Mouse (Mus musculus) stomach, embryonic 16.5 days (tissue): ENCODE measurements around the gene Adrb1. TPM values are rescaled to one million over a fixed set of nuclear protein-coding genes. Genes with fewer than 3 reads are reported as not detected.

Source experiments
- ATAC-seq: fragments of 200-750 bp; cut with Nextera tagmentation; 2 replicates; pipeline ENCODE4 v1.8.0; 2017; ENCODE audit warnings: moderate number of reproducible peaks, moderate TSS enrichment; ENCODE audit not compliant: insufficient read depth, low FRiP score
- H3K27ac ChIP-seq: fragments of 300-500 bp; sonication (generic); 2 replicates; pipeline ENCODE4 v1.5.1; 2014; ENCODE audit warnings: low read length
- H3K27me3 ChIP-seq: fragments of 300-500 bp; sonication (generic); 2 replicates; pipeline ENCODE4 v1.6.1; 2014; ENCODE audit warnings: low read length, control low read depth, mixed read lengths; ENCODE audit not compliant: control insufficient read depth, insufficient read depth
- H3K36me3 ChIP-seq: fragments of 300-500 bp; sonication (generic); 2 replicates; pipeline ENCODE4 v1.6.1; 2014; ENCODE audit warnings: low read length; ENCODE audit not compliant: control insufficient read depth, insufficient read depth
- H3K4me1 ChIP-seq: fragments of 300-500 bp; sonication (generic); 2 replicates; pipeline ENCODE4 v1.6.1; 2014; ENCODE audit warnings: low read length, control low read depth, mixed read lengths; ENCODE audit not compliant: control insufficient read depth, insufficient read depth
- H3K4me2 ChIP-seq: fragments of 300-500 bp; sonication (generic); 2 replicates; pipeline ENCODE4 v1.6.1; 2014; ENCODE audit warnings: low read depth, low read length, mixed read lengths
- H3K4me3 ChIP-seq: fragments of 300-500 bp; sonication (generic); replicated peaks from 2 replicates; pipeline ENCODE4 v1.5.1; 2014; ENCODE audit warnings: mild to moderate bottlenecking, low read length
- H3K9ac ChIP-seq: fragments of 300-500 bp; sonication (generic); 2 replicates; pipeline ENCODE4 v1.6.1; 2014; ENCODE audit warnings: low read length
- H3K9me3 ChIP-seq: fragments of 300-500 bp; sonication (generic); replicated peaks from 2 replicates; pipeline ENCODE4 v1.6.1; 2016; ENCODE audit warnings: low read length, control low read depth; ENCODE audit not compliant: control insufficient read depth
- WGBS: fragments of 180-500 bp; shearing (Covaris S2); extraction: QIAGEN DNeasy Blood & Tissue Kit; methylation state at CpG from one replicate; pipeline ENCODE4 v1.1.7; 2014; 5-methylcytosine and 5-hydroxymethylcytosine counted together
- polyA plus RNA-seq: library from polyadenylated mRNA; unstranded; fragments of >200 nt; fragmentation: Nextera tagmentation; extraction: Ambion mirVana; gene quantifications from 2 replicates; pipeline ENCODE4 v1.2.1, GENCODE M21; 2015

Adrb1 gene
- polyA plus RNA-seq, 1 experiment from 2014 or later, result 0.34 TPM

DNA sequence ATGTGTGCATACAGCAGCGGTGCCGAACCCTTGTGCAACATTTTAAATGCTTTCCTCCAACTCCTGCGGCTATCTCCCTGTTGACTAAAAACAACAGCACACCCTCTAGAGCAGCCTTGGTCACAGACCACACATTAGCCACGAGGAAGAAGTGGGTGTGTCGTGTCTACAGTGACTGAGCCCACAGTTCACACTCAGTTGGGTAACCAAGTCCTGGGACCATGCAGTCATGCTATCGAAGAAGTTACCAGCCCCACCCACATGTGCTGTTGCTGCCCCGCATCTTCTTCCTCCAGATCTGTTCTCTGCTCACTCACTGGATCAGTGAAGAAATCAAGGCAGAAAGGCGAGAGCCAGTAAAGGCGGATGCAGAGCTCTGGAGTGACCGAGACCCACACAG, 34.4 kb downstream of the Adrb1 start:
- H3K4me2 ChIP-seq, result no peak overlapping the region
- no peaks in the 10 kb centered on the region for H3K9me3 ChIP-seq
- no peaks in the 10 kb centered on the region for H3K4me1 ChIP-seq
- 80% methylated on average over 10 of the region's 10 CpGs for WGBS
- no peak for ATAC-seq
- H3K27ac ChIP-seq, result no peak overlapping the region
- no peak overlapping the region for H3K9ac ChIP-seq
- no peaks in the 10 kb centered on the region for H3K27me3 ChIP-seq
- H3K36me3 ChIP-seq, result no peaks in the 10 kb centered on the region
- no peak overlapping the region for H3K4me3 ChIP-seq

DNA sequence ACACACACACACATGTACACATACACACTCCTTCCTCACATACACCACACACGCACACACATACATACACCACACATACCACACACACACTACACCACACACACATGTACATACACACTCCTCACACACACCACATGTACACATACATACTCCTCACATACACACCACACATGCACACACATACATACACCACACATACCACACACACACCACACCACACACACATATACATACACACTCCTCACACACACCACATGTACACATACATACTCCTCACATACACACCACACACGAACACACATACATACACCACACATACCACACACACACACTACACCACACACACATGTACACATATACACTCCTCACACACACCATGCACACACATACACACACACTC, 36.3 kb downstream of the Adrb1 start:
- H3K27ac ChIP-seq, result no peak overlapping the region
- H3K9me3 ChIP-seq, result no peaks in the 10 kb centered on the region
- WGBS, result 92% methylated on average over 2 of the region's 2 CpGs
- no peak overlapping the region for H3K4me3 ChIP-seq
- ATAC-seq, result no peak
- H3K4me1 ChIP-seq, result no peaks in the 10 kb centered on the region
- H3K4me2 ChIP-seq, result no peak overlapping the region
- H3K9ac ChIP-seq, result no peak overlapping the region
- H3K36me3 ChIP-seq, result no peaks in the 10 kb centered on the region
- H3K27me3 ChIP-seq, result no peaks in the 10 kb centered on the region

DNA sequence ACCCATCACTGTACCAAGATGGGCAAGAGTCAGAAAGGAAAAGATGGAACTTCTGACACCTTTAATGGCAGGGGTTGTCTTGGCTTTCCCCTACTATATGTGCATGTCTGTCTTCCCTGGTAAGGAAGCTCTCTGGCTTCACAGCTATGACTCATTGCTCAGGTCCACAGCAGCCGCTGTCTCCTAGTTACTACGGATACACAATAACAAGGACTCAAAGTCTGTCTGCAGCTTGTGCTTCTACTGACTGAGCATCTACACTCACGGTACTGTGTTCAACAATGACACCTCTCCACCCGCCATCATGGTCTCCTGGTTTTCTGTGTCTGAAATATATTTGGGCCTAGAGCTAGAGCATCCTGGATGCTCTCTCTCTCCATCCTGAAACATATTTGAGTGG, 37.7 kb downstream of the Adrb1 start:
- Histone ChIP-seq H3K4me2 (no peak overlapping the region), H3K4me3 (no peak overlapping the region), H3K4me1 (no peaks in the 10 kb centered on the region), H3K27me3 (no peaks in the 10 kb centered on the region), H3K9me3 (no peaks in the 10 kb centered on the region), H3K9ac (no peak overlapping the region), H3K36me3 (no peaks in the 10 kb centered on the region), H3K27ac (no peak overlapping the region)
- no peak for ATAC-seq
- WGBS, result 75% methylated on average over 4 of the region's 4 CpGs

DNA sequence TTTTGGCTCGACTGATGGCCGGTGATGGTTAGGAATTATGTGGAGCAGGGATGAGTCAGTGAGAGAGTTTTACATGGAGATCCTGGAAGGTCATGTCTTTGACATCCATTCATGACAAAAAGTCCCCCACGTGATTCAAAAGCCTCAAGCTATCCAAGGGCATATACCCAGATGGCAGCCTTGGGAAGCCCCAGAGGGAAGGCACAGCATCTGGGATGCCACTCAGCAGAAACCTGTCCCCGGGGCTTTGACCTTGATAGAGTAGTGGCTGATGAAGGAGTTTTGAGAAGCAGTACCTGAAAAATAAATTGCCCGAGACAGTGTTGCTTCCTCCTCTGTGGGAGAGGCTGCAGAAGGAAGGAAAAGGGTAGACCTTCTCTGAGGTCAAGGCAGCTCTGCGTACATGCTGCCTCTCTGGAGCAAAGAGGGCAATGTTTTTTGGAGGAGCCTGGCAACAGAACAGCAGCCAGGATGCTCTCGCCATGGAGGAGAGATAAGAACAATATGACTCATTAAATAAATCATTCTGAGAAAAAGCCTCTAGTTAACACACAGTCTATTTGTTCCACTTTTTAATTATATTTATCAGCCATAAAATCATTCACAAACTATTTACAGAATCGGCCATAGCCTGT, 38.4 kb downstream of the Adrb1 start:
- no peak overlapping the region for H3K4me3 ChIP-seq
- H3K4me1 ChIP-seq, result no peaks in the 10 kb centered on the region
- 75% methylated on average over 8 of the region's 8 CpGs for WGBS
- no peak overlapping the region for H3K4me2 ChIP-seq
- ATAC-seq, result no peak
- no peaks in the 10 kb centered on the region for H3K36me3 ChIP-seq
- no peak overlapping the region for H3K9ac ChIP-seq
- no peaks in the 10 kb centered on the region for H3K9me3 ChIP-seq
- no peaks in the 10 kb centered on the region for H3K27me3 ChIP-seq
- no peak overlapping the region for H3K27ac ChIP-seq

DNA sequence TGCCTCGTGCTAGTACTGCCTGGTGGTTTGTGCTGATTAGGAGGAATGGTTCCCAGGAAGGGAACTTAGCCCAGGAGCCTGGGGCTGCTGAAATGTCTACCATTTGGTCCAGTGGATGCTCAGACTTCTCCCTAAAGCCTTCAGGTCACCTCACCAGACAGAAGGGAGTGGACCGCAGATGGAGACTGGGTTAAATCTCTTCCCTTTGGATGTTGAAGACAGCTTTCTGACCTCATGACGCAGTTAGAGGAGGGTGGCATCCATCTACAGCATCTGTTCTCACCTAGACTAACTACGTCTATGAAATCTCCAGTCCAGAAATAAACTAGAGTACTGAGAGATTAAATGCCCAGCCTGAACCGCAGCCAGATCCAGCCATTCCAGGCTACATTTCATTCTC, 39.1 kb downstream of the Adrb1 start:
- H3K27me3 ChIP-seq, result no peaks in the 10 kb centered on the region
- no peak overlapping the region for H3K4me3 ChIP-seq
- WGBS, result 86% methylated on average over 5 of the region's 5 CpGs
- no peak overlapping the region for H3K27ac ChIP-seq
- no peak overlapping the region for H3K9ac ChIP-seq
- no peak overlapping the region for H3K4me2 ChIP-seq
- no peaks in the 10 kb centered on the region for H3K4me1 ChIP-seq
- H3K36me3 ChIP-seq, result no peaks in the 10 kb centered on the region
- H3K9me3 ChIP-seq, result no peaks in the 10 kb centered on the region
- ATAC-seq, result no peak

GRCm38 (mm10) chr19:56761727-56762126, 39.7 kb downstream of the Adrb1 start:
- Histone ChIP-seq H3K9me3 (no peaks in the 10 kb centered on the region), H3K27me3 (no peaks in the 10 kb centered on the region), H3K27ac (no peak overlapping the region), H3K4me2 (no peak overlapping the region), H3K36me3 (no peaks in the 10 kb centered on the region), H3K4me3 (no peak overlapping the region), H3K9ac (no peak overlapping the region), H3K4me1 (no peaks in the 10 kb centered on the region)
- ATAC-seq, result no peak
- 77% methylated on average over 2 of the region's 2 CpGs for WGBS

DNA sequence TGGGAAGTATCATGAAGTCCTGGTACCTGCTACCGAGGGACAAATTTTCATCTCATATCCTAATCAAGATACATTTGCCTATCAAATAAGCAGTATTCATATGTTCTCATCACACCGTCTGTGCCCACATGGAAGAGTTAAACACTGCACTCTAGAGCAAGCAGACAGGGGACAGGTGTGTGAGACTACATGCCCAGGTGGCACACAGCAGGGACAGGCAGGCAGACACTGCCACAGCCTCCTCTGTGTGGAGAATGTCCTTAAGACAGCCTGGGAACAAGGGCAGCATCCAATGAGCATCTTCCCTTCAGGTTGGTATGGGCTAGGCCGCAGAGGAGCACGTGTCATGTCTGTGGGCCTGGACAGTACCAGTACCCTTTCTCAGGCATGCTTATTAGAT, 40.7 kb downstream of the Adrb1 start:
- H3K9ac ChIP-seq, result no peak overlapping the region
- no peaks in the 10 kb centered on the region for H3K36me3 ChIP-seq
- WGBS, result 94% methylated on average over 4 of the region's 4 CpGs
- no peaks in the 10 kb centered on the region for H3K27me3 ChIP-seq
- H3K9me3 ChIP-seq, result no peaks in the 10 kb centered on the region
- H3K4me2 ChIP-seq, result no peak overlapping the region
- H3K4me1 ChIP-seq, result no peaks in the 10 kb centered on the region
- ATAC-seq, result no peak
- no peak overlapping the region for H3K27ac ChIP-seq
- H3K4me3 ChIP-seq, result no peak overlapping the region

DNA sequence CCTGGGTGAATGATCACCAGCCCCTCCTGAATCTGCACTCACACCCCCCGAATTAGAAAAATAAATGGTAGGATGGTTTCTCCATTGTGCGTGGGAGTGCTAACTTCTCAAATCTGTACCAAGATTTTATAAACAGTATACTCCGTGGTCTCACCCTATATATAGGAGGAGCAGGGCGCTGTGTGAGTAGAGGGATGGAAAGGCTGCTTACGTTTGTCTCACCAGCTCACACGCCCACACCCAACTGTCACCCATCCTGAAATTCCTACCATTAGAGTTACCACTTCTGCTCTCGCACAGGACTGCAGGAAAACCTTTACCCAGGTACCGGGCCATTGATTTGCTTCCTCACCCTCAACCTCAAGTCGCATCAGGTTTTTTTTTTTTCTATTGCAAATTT, 47.0 kb downstream of the Adrb1 start:
- no peaks in the 10 kb centered on the region for H3K9me3 ChIP-seq
- no peak overlapping the region for H3K4me2 ChIP-seq
- no peak overlapping the region for H3K27ac ChIP-seq
- H3K9ac ChIP-seq, result no peak overlapping the region
- ATAC-seq, result no peak
- no peak overlapping the region for H3K4me3 ChIP-seq
- 81% methylated on average over 9 of the region's 9 CpGs for WGBS
- no peaks in the 10 kb centered on the region for H3K27me3 ChIP-seq
- no peaks in the 10 kb centered on the region for H3K36me3 ChIP-seq
- H3K4me1 ChIP-seq, result no peaks in the 10 kb centered on the region

GRCm38 (mm10) chr19:56772158-56772557, 50.2 kb downstream of the Adrb1 start:
- Histone ChIP-seq H3K27ac (no peak overlapping the region), H3K27me3 (0 out of 2 replicates have a peak, but pooled peaks cover 5% of the 10 kb centered on the region), H3K4me3 (no peak overlapping the region), H3K36me3 (no peaks in the 10 kb centered on the region), H3K4me2 (no peak overlapping the region), H3K9me3 (no peaks in the 10 kb centered on the region), H3K4me1 (no peaks in the 10 kb centered on the region; the same call in 1 of the 2 replicates), H3K9ac (no peak overlapping the region)
- no peak for ATAC-seq
- 78% methylated on average over 7 of the region's 7 CpGs for WGBS
